Mouse (Mus musculus): ENCODE data around the gene Dcaf17. TPM values are rescaled to one million over a fixed set of nuclear protein-coding genes. Genes with fewer than 3 reads are reported as not detected.

Dcaf17 gene
- polyA plus RNA-seq (2015; fragmentation: Nextera tagmentation; extraction: Ambion mirVana), result 16.4 and 17.4 TPM in 2 replicates

DNA sequence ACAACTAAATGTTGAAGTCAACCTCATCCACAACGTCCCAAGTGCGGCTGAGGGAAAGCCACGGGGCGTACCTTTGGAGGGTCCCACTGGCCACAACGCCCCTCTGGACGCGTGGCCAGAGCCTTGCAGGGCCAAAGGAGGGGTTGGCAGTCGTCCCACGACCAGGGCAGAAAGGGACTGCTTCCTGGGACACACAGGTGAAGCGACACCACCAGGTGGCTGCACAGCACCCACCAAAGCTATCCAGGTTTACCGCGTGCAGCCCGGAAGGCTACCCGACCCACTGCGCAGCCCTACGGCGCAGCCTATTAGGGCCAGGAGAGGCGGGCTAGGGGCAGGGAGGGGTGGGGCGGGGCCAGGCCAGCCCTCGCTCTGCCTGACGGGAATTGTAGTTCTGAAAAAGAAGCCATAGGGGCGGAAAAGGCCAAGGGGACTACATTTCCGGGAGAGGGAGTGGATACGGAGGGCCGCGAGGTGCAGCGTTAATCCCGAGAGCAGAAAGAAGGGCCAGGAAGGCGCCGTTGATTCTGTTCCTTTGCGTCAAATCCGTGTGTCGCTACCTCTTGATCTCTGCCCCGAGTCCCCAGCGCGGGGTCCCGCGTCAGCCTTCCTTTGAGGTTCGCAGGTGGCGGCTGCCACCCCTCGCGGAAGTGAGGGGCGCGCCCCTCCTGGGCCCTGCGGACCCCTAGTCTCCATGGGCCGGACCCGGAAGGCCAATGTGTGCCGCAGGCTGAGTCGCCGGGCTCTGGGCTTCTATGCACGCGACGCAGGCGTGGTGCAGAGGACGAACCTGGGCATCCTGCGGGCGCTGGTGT lies at the start of gene Dcaf17, which contains the start of gene Mettl8:
Dcaf17 (plus strand) TSS at position 29 of the 815 bp plus-strand sequence.
Mettl8 (minus strand) TSS at position 284 of the 815 bp plus-strand sequence.

DNA sequence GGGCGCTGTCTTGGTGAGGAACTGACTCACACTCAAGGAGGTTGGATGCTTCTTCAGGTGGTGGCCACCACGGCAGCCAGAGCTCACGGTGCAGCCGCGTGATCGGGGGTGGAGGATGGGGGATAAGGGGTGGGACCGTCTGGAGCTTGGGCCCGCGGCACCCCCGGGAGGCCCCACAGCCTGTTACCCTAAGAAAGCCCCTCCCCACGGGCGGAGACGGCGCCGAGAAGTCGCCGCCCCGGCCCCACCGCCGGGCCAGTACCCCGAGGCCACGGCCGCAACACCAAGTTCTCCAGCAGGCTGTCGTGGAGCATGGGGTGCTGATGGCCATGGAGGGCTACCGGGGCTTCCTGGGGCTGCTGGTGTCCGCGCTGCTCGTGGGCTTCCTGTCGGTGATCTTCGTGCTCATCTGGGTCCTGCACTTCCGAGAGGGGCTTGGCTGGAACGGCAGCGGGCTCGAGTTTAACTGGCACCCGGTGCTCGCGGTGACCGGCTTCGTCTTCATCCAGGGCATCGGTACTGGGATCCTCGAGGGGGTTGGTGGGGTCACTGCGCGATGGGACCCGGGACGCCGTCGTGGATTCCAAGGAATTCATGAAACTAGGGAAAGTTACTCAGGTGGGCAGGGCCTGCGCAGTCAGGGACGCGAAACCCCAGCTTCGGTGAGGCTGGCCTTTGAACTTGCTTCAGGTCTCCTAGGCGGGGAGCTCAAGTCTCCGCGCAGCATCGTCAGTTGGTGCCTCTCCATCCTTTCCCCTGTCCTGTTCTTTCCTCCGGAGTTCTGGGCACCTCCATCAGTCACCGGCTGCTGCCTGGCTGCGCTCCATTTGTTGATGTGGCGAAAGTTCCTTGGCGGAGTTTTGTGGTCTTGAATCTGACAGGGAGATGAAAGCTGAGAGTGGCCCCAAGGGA lies 62.9 kb downstream of the Dcaf17 start, which contains the start of gene Cybrd1:
Cybrd1 (plus strand) TSS at position 127 of the 912 bp plus-strand sequence.

Other genes starting within 250 kb of the Dcaf17 start
- 37.4 and 39.5 TPM in 2 replicates for gene Tlk1, start 229.6 kb upstream of the Dcaf17 start, polyA plus RNA-seq (2015; fragmentation: Nextera tagmentation; extraction: Ambion mirVana)
- 11.0 and 12.2 TPM in 2 replicates for gene Mettl8, start 255 bp downstream of the Dcaf17 start, polyA plus RNA-seq (2015; fragmentation: Nextera tagmentation; extraction: Ambion mirVana)
- 0.59 and 0.81 TPM in 2 replicates for gene Cybrd1, start 62.6 kb downstream of the Dcaf17 start, polyA plus RNA-seq (2015; fragmentation: Nextera tagmentation; extraction: Ambion mirVana)
- gene Dync1i2, start 156.4 kb downstream of the Dcaf17 start, polyA plus RNA-seq (2015; fragmentation: Nextera tagmentation; extraction: Ambion mirVana), result 46.2 and 48.7 TPM in 2 replicates